Mouse (Mus musculus): ENCODE data around the gene Tshz3.

The Tshz3 gene

GRCm38 (mm10) chr7:36786713-36787421, 88.9 kb downstream of the Tshz3 start:
- DNase-seq (ENCODE audit: low read depth) = no peak

- no peak for DNase-seq (ENCODE audit: low read depth)
These were observed 98.7 kb downstream of the Tshz3 start for GRCm38 (mm10) chr7:36796392-36797187.

Measured in NIH3T3 (cell line).